Mouse (Mus musculus) brain, embryonic 14.5 days (tissue): Measurements from ENCODE around the gene Slc16a10.

ENCODE experiments used
- CTCF ChIP-seq: fragments of 200-500 bp; IDR thresholded peaks from 2 replicates; pipeline ENCODE4 v1.5.1; 2012; ENCODE audit warnings: inconsistent platforms, mild to moderate bottlenecking, moderate library complexity, borderline replicate concordance; ENCODE audit not compliant: insufficient read depth, insufficient read length; ENCODE audit errors: extremely low read depth
- POLR2A ChIP-seq: fragments of 200-500 bp; IDR thresholded peaks from 2 replicates; pipeline ENCODE4 v1.6.1; 2012; ENCODE audit warnings: mild to moderate bottlenecking, inconsistent platforms, borderline replicate concordance; ENCODE audit not compliant: poor library complexity, insufficient read depth, insufficient read length, severe bottlenecking; ENCODE audit errors: extremely low read depth

DNA sequence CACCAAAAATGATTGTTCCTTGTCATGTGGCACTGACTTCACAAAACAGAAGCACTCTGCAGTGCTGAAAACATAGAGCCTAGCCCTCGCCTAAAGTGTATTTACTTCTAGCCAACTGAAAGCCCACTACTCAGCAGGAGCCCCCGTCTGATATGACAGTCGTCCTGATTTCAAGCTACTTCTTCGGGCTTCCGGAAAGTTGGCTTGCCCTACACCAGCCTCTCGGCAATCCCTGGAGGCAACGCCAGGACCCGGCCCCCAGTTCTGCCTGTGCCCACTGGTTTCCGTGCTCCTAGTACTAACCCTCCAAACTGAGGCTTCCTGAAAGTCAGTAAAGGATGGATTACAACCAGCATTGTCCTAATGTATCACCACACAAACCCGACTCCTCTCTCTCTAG is 29.8 kb downstream of the Slc16a10 start:
- no peak for TF ChIP-seq CTCF
- no peak for TF ChIP-seq POLR2A
